Mouse (Mus musculus) spleen, embryonic (tissue): ENCODE measurements around the gene Uncx.

Experiments used
- CTCF ChIA-PET: fragments of 350-600 bp; sonication (Branson Sonifier 250); formaldehyde crosslinking; loops from one replicate; lab custom pipeline; 2022; lab: Charles Lee

Uncx gene

DNA sequence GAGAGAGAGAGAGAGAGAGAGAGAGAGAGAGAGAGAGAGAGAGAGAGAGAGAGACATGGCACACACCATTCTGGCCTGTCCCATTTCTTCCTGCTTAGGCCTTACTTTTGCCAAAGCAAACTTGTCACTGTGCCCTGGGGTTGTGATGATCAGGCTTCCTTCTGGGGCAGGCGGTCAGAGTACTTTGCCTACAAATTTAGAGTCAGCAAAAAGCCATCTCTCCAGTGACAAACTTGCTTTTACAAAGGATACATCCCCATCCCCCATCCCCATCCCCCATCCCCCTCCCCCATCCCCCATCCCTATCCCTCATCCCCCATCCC is 1.3 kb upstream of the Uncx start:
- CTCF ChIA-PET: no interaction called here

DNA sequence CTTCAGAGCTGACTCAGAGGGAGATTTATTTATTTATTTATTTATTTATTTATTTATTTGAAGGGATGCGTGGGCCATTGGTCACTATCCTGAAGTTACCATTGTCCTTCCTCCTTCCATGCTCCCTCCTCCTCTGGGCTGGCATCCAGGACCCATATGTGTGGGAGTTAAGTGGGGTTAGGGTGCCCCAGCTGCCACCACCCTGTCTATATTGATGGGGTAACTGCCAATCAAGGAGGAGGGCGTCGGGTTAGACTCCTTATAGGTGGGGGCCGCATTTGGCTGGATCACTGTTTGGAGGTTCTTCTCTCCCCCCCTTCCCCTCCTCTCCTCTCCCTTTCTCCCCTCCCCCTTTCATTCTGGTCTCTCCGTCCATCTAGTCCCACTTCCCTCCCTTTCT is 738 bp upstream of the Uncx start:
- CTCF ChIA-PET: no interaction called here

DNA sequence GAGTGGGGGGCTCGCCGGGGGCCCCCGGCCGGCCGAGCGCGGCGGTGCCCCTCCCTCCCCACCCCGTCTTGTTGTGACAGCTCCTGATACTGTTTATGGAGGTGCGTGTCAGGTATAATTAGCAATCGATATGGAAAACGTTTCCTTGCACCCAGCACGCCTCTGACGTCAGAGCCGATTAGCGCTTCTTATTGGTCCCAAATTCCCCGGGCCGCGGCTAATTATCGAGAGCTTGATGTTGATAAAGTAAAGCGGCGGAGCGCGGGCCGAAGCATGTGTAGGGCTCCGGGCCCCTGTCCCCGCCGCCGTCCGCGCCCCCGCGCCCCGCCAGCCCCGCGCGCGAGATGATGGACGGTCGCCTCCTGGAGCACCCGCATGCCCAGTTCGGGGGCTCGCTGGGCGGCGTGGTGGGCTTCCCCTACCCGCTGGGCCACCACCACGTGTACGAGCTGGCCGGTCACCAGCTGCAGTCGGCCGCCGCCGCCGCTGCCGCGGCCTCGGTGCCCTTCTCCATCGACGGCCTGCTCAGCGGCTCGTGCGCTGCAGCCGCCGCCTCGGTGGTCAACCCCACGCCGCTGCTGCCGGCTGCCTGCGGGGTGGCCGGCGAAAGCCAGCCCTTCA is 466 bp downstream of the Uncx start:
- CTCF ChIA-PET: interaction anchor here (0.7 kb wide), 1 partner anchor 275 kb away, joined by 3 read pairs; no protein-coding TSS in a partner anchor

DNA sequence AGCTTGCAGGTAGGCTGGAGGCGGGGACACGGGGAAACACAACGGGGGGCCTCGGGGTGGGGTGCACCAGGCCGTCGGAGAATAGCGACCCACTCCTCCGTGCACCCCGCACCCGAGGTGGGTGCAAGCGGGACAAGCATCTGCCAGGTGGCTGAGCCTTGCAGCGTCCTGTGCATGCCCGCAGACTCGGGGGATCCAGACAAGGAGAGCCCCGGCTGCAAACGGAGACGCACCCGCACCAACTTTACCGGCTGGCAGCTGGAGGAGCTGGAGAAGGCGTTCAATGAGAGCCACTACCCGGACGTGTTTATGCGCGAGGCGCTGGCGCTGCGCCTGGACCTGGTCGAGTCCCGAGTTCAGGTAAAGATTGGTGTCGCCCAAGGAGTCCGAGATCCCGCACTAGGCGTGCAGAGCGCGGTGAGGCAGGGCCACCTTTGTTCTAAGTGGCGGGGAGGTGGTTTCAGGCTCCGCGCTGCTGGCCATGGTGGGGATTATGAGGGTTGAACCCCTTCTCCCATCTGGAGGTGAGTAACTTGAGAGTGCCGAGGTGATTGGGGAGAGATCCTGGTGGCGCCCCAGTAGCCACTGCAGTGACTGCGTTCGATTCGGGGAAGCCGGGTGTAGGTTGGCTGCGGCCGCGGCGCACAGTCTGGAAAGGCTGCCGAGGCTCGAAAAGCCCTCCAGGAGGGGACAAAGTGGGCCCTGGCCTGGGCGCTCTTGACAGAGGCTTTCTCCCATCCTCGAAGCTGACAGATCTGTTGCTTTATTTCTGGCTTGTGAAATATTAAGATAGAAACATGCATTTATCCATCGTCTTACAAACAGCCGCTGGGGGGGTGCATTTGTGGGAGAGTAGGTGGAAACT is 1.2 kb downstream of the Uncx start:
- CTCF ChIA-PET: interaction anchor here (0.7 kb wide), 1 partner anchor 274 kb away, joined by 3 read pairs; no protein-coding TSS in a partner anchor

DNA sequence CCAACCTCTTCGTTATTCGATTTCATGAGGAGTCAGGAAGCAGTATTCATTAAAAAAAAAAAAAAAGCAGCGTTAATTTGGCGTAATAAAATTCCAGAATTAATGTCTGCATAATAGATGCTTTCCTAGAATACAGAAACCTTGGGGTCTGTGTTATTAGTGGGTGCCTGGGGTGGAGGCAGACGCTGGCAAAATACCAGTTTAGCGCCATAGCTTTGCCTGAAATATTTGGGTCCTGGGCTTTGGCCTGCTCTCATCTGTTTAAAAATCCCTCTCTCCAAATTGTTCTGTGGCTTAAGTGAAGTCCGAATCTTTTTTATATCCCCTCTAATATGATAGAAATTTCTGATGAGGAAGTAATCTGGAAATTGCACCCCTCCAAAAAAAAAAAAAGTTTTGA is 1.9 kb downstream of the Uncx start:
- CTCF ChIA-PET: no interaction called here

DNA sequence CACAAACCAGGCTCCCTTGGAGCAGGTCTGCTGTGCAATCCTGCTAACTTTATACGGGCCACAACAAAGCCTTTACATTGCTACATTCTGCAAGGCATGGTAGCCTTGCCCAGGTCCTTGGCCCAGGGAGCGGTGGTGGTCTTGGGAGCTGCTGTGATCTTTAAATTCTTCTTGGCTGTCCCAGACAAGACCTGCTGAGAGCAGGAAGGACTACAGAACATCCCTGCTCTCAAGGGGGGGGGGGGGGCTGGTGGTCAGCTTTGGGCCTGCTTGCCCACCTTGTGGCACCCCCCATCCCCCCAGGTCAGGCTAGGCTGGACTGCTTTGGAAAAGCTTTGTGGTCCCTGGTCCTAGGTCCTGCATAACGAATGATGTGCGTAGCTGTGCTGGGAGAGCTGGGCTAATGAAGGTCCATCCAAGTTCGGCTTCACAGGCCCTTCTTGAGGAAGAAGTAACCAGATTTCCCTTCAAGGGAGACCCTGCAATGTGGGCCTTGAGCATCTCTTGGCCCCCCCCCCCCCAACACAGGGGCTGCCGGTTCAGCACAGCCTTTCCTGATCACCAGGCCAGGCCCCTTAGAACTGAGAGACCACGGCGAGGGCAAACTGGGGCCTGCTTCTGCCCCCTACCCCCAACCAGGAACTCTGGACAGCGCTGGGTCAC is 2.5 kb downstream of the Uncx start:
- CTCF ChIA-PET: no interaction called here

DNA sequence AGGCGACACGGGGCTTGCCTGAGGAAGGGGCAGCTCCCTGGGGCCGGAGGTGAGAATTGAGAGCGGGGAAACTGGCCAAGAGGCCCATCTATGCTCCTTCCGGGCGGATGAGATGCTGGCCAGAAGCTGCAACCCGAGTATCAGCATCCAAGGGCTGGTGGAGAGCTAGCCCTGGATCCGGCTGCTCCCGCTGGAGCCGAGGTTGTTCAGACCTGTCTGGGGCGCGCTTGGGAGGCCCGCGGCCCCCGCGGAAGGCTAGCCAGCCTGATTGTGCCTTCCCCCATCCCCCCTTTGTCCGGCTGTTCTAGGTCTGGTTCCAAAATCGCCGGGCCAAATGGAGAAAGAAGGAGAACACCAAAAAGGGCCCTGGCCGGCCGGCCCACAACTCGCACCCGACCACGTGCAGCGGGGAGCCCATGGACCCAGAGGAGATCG is 3.1 kb downstream of the Uncx start:
- CTCF ChIA-PET: no interaction called here

DNA sequence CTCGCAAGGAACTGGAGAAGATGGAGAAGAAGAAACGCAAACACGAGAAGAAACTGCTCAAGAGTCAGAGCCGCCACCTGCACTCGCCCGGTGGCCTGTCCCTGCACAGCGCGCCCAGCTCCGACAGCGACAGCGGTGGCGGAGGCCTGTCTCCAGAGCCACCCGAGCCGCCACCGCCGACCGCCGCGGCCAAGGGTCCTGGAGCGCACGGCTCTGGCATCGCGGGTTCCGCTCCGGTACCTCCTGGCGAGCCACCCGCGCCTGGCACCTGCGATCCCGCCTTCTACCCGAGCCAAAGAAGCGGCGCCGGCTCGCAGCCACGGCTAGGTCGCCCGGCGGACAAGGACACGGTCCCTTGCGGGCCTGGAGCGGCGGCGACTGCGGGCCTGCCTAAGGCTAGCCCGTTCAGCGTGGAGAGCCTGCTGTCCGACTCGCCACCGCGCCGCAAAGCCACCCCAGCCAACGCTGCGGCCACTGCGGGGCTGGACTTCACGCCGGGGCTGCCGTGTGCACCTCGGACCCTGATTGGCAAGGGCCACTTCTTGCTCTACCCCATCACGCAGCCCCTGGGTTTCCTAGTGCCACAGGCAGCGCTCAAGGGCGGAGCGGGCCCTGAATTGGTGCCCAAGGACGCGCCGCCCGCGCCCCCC is 3.6 kb downstream of the Uncx start:
- CTCF ChIA-PET: no interaction called here

DNA sequence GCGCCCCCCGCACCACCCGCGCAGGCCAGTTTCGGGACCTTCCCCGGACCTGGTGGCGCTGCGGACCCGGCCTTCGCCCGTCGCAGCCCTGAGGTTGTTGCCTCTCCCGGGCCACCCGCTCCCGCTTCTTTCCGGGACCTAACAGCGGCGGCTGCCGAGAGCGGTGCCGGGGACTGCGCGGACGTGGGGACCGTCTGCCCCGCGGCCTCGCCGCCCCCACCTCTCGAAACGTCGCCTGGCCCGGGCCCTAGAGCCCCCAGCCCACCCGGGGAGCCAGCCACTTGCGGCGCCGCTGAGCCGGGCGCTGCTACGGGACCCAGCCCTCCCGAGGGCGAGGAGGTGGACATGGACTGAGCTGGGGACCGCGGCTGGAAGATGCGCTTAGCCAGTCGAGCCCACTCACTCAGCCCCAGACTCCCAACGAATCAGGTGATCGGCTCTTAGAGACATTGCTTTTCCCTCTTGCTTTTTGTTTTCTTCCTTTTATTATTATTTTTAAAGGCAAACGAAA is 4.2 kb downstream of the Uncx start:
- CTCF ChIA-PET: no interaction called here

DNA sequence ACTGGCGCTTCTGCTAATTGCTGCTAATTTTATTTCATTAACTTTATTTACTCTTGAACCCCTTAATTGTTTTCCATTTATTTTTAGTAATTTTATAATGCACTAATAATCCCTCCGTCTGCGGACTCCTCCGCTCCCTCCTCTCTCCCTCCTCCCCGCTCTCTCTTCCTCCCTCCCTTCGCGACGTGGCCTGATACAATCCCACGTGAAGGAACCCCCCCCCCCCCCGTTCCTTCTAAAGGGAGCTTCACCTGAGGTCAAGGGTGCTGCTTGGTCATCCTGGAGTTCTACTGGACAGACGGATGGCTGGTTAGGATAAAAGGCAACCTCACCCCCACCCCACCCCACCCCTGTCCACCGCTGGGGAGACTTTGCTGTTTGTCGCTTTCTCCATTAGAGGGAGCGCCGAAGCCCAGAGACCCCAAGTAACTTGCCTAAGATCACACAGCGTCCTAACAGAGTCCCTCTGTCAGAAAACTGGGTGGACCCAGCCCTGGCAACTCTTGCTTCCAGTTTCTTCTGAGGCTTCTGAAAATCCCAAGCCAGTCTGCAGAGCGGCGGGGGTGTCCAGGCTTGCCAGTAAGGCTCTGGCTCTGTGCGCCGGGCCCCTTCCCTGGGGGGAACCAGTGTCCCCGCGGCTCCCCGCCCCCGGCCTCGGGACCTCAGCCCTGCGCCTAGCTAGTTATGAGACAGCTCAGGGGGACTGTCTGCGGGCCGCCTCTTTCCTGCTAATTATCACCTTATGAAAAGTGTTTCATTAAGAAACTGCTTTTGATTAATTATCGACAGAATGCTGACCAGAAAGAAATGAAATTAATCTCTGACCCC is 10.4 kb downstream of the Uncx start:
- CTCF ChIA-PET: interaction anchor here (0.6 kb wide), 1 partner anchor 527 kb away, joined by 3 read pairs; no protein-coding TSS in a partner anchor

DNA sequence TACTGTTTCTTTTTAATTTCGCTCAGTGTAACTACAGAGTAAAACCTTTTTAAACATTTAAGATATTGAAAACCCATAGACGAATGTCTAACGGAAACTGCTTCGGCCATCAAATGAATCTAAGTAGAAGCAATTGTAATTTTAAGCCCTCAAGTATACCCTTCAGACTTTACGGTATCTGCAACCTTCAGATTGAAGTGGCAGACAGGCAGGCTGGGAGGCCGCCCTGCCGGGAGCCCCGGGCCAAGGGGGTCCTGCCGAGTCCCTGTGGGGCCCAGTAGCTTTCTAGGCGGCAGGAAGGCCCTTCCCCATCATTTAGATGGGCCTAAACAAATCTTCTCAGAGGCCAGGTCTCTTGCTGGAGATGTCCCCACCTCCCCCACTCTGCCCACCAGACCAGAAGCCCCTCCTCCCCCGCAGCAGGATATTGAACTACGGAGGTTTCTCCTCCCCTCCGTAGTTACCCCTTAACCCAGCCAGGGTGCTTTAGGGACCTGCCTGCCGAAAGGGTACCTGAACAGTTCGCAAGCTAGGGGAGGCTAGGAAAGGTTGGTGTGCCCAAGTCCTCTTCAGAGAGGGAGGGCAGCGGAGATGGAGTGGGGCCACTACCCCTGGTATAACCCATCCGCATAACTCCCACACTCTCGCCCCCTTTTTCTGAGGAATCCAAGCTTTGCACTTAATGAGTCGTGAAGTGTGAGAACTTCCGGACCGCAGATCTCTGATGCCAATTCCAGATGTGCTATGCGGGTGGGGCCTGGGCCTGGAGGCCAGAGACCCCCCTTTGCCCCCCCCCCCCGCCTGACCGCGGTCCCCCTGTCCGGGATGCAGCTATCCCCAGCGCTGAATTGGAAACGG is 11.4 kb downstream of the Uncx start:
- CTCF ChIA-PET: no interaction called here

DNA sequence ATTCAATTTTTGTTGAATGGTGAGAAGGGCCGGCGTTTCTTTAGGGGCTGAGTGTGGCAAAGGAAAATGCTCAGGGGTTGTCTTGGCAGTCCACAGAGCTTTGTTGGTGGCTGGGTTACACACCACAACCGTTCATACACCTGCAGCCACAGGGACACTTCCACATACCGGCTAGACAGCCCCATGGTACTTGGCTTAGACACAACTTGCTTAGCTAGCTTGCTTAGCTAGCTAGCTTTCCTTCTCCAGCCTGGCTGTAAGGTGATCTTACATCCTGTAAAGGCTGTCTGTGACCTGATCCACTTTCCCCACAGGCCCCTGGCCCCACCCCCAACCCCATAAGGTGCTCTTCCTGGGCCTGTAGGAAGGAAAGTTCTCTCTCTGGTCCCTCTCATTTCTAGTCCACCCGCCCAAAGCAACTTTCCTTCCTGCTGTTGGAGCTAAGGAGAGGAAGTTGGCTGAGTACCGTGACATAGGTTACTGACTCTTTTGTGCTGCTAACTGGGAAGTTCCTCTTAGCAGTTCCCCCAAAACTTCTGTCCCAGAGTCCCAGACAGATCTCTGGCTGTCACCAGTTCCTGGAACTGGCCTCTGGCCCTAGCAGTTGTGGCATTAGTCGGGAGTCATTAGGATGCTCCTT is 12.3 kb downstream of the Uncx start:
- CTCF ChIA-PET: no interaction called here

DNA sequence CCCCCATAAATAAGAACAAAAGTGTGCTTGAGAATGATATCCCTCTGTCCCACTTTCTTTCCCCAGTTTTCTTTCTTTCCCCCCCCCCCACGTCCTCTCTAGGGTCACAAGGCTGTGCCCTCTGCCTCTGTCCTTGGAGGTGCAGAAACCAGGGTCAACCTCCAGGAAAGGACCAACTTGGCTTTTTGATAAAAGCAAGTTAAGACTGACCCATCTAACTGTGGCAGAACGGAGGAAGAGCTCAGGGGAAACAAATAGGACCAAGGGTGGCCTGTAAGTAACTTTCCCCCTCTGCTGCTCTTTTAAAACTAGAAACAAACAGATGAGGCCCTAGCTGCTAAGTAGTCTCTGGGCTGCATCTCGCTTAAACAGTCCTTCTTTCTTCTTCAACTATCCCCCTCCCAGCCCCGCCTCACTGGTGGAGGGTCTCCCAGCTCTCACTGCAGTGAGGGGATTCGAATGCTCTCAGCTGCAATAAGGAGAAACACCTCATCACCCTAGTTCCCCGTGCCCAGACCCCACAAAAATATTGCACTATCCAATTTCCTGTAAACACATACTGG is 12.9 kb downstream of the Uncx start:
- CTCF ChIA-PET: no interaction called here

DNA sequence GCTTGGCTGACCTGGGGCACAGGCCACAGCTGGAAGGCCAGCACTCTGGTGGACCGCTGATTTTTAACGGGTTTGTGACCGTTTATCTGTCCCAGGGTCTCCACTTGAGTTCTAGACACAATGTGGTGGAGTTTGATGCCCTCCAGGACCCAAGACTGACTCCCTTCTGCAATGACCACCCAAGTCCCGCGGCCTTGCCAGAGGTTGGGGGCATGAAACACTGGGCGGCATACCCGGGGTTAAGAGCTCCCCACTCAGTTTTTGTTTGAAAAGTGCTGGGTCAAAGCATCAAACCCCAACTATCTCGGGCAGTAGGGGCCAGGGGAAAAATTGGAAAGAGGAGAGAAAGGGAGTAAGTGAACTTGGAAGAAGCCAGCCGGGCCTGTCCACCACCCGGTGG is 13.8 kb downstream of the Uncx start:
- CTCF ChIA-PET: no interaction called here

DNA sequence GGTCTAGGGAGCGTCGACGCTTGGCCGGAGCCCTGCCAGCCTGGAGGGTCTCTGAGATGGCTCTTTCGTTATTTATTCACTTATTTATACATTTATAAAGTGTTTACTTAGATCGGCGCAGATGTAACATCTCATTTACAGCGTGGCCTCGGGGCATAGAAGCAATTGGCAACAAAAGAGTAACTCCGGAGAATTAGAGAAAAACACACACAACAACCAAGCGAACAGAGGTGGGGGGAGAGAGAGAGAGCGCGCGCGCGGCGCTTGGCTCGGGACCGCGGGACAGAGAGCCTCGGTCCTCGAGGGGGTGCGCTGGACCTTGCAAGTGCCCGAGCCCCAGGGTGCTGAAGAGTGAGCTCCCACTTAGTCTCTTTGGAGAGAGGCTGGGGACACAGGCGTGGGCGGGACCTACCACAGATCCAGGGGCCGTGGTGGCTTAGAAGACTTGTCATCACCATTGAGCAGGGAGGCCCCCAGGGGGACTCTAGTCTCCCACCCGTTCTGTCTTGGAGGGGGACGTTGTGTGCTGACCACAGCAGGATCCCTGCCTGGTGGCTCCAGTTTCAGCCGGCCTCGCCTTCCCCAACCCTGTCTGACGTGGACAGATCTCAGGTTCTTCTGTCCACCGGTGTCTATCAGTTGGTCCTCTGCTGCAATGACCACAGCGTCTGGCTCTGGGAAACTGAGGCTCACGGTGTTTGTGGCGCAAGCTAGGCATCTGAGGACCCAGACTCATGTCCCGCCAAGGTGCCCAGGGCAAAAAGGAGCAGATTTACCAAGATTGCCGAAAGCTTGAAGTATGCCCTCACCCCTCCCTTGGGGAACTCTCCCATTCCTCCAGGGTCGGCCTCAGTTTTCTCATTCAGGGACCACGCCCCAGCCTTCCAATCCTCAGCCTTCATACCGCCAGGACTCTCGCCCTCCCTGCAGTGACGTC is 14.5 kb downstream of the Uncx start:
- CTCF ChIA-PET: no interaction called here

DNA sequence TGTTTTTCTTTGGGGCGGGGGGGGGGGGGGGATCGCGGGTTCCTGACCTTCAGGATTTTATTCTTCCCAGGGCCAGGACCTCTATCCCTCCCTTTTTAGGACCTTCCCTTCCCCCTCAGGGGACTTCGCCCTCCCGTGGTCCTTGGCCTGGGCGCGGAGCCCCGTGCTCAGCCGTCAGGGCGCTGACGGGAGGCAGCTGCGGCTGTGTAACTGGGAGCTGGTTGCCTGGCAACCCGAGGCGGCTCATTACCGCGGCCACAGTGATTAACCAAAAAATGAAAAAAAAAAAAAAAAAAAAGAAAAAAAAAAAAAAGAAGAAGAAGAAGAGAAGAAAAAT is 15.1 kb downstream of the Uncx start:
- CTCF ChIA-PET: no interaction called here

DNA sequence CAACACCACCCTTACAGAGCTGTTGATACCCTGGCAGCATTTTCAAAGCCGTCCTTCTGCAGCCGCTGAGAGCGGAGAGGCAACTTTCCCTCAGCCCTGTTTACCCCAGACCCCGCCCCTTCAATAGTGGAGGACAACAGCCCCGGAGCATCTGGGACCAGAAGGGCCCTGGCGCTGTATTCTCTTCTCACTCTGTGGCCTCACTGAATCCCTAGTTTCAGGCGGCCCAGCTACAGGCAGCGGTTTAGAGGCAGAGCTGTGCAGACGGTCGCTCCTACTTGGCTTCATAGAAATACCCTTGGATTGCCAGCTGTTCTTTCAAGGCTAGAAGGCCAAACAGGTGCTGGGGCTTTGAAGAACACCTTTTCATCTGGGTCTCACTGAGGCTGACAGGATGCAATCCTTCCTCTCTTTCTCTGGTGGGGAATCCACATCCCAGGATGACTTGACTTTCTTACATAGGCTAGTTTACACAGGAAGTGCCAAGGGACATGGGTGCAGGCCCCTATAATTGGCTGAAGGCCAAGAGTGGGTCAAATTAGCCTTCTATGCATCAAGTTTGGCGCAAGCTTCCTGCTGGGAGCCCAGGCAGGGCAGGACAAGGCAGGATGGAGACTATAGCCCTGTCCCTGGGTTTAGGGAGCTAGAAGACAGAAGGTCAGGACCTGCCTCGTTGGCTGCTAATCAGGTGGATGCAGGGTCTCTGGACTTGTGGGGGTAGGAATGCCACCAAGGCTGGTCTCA is 15.8 kb downstream of the Uncx start:
- CTCF ChIA-PET: no interaction called here
